ENCODE assay signal across 9 mouse cellular contexts in genomic region chr15:96598888-96599578, GRCm38 (mm10). TPM values are rescaled to one million over a fixed set of nuclear protein-coding genes. Genes with fewer than 3 reads are reported as not detected.
DNase-seq lines count a peak whose midpoint lies in the region; ATAC-seq and TF ChIP-seq lines count a peak whose summit lies in the region.
"Had no signal": no experiment of that assay in that cellular context is flagged by ENCODE, and none has a peak within 500 bp of the region (broad histone marks: within the 10 kb centered on the region; RNA-seq: fewer than 3 reads in every experiment).

No protein-coding gene starts in this region.

- H3K4me3 ChIP-seq in liver, postnatal 0 days (ENCODE audit: low read depth, low read length): no peak overlapping the region
- H3K4me3 ChIP-seq: heart, embryonic 15.5 days; midbrain, embryonic 12.5 days had no signal

- H3K36me3 ChIP-seq in liver, postnatal 0 days (replicated peaks; ENCODE audit: insufficient read depth, low read length): 0 out of 2 replicates have a peak, but pooled peaks cover 3% of the 10 kb centered on the region

- no peaks in the 10 kb centered on the region for H3K27me3 ChIP-seq in liver, postnatal 0 days (ENCODE audit: insufficient read depth, low read length)
- H3K27me3 ChIP-seq: heart, embryonic 15.5 days; midbrain, embryonic 12.5 days had no signal

- H3K4me1 ChIP-seq in liver, postnatal 0 days (ENCODE audit: insufficient read depth): peaks cover 14% of the 10 kb centered on the region

- ATAC-seq in CD4-positive, CD25-positive, alpha-beta regulatory T cell, adult 4 months: peak; percentile 97
- 0 out of 2 replicates have a peak, but pooled peaks have one; percentile 20 for ATAC-seq in liver, postnatal 0 days

- peak overlapping the region; percentile 22; the same call in 1 of the 2 replicates for H3K27ac ChIP-seq in liver, postnatal 0 days (ENCODE audit: low read depth)
- H3K27ac ChIP-seq: heart, embryonic 15.5 days; midbrain, embryonic 12.5 days had no signal

- no peak for TF ChIP-seq EP300 in liver, postnatal 0 days (IDR thresholded peaks at IDR 0.05; ENCODE audit: low read depth)

- TF ChIP-seq CTCF in liver, postnatal 0 days (IDR thresholded peaks at IDR 0.05; ENCODE audit: low read depth): no peak

- peak; percentile 10 for DNase-seq in MEL-GATA-1-ER (ENCODE audit: extremely low read depth, low read depth)
- DNase-seq in liver, postnatal 0 days: peak; percentile 61
- peak; percentile 32 to 78 for DNase-seq in spleen, postnatal 10 days (ENCODE audit: low spot score in 2 of 2)
- DNase-seq in cerebellum, adult 9-11 months: no peak
- no peak for DNase-seq in cerebellum, adult 11 months
- DNase-seq in left cerebral cortex, adult 9 months (ENCODE audit: low spot score in 2 of 2): no peak

- H3K9me3 ChIP-seq in liver, postnatal 0 days (ENCODE audit: low read length): no peaks in the 10 kb centered on the region
- H3K9me3 ChIP-seq: heart, embryonic 15.5 days; midbrain, embryonic 12.5 days had no signal

- H3K9ac ChIP-seq in liver, postnatal 0 days (replicated peaks): no peak overlapping the region
- H3K9ac ChIP-seq: heart, embryonic 15.5 days; midbrain, embryonic 12.5 days had no signal

- WGBS in liver, postnatal 0 days (ENCODE audit: insufficient replicate concordance): 38% methylated on average over 11 of the region's 11 CpGs

- H3K4me2 ChIP-seq in liver, postnatal 0 days (ENCODE audit: low read depth, low read length): no peak overlapping the region
- H3K4me2 ChIP-seq: midbrain, embryonic 12.5 days had no signal

RNA-seq across cellular contexts. Expression of gene Slc38a1, which starts 43.7 kb away (rescaled TPM):
- polyA plus RNA-seq in CD4-positive, CD25-positive, alpha-beta regulatory T cell, adult 4 months (2017; shearing (Covaris generic)): 10 to 100 TPM; 65.0 to 80.7 TPM
- 8.4 and 11.3 TPM in 2 replicates for polyA plus RNA-seq in liver, postnatal 0 days (2015; fragmentation: Nextera tagmentation; extraction: Ambion mirVana)

Comparison
In these comparisons a context has a peak if more than half of its experiments do, and no peak if none do; other contexts are left out.
1. DNase-seq: peak in MEL-GATA-1-ER (single experiment), liver, postnatal 0 days (single experiment) and spleen, postnatal 10 days (2 of 2); none in cerebellum, adult 9-11 months (single experiment), cerebellum, adult 11 months (single experiment) and left cerebral cortex, adult 9 months (0 of 2).